Mouse (Mus musculus): ENCODE results near the gene Pi16.

DNA sequence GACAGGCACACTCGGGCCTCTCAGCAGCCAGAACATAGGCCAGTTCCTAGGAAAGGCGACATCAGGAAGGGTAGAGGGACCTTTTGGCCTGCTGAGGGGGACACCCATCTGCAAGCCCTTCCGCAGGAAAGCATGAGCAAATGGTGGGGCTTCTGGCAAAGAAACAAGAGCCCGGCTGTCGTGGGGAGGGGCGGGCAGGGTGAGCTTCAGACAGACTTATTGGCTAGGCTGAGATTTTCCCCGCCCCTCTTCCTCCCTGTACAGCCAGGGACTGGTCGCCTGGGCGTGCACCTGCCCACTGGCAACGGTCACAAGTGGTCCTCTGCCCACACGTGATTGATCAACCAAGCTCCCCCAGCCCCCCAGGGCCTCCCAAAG lies 39.0 kb downstream of the Pi16 start:
- no peak for TF ChIP-seq CTCF (IDR thresholded peaks at IDR 0.05; ENCODE audit: low read depth)
- TF ChIP-seq EP300 (IDR thresholded peaks at IDR 0.05; ENCODE audit: low read depth) = no peak
